Mouse (Mus musculus): ENCODE measurements around the gene Cdc42. TPM values are rescaled to one million over a fixed set of nuclear protein-coding genes. Genes with fewer than 3 reads are reported as not detected.

The Cdc42 gene
- polyA plus RNA-seq, 1 experiment from 2014 or later, result 632 TPM

Other genes with a start within 250 kb of the Cdc42 start
- 1.8 and 2.2 TPM in 2 replicates for gene Wnt4, start 80.2 kb downstream of the Cdc42 start, polyA plus RNA-seq (2014; fragmentation: Nextera tagmentation; extraction: Ambion mirVana)
- gene Cela3a, start 52.1 kb upstream of the Cdc42 start, polyA plus RNA-seq (2014; fragmentation: Nextera tagmentation; extraction: Ambion mirVana), result not detected in 2 replicates
- gene Cela3b, start 72.8 kb upstream of the Cdc42 start, polyA plus RNA-seq (2014; fragmentation: Nextera tagmentation; extraction: Ambion mirVana), result 3.8 TPM in 1 of 2 replicates, not detected in the other
- not detected in 2 replicates for gene 1700013G24Rik, start 95.6 kb upstream of the Cdc42 start, polyA plus RNA-seq (2014; fragmentation: Nextera tagmentation; extraction: Ambion mirVana)
- 44.4 and 49.8 TPM in 2 replicates for gene Hspg2, start 111.0 kb upstream of the Cdc42 start, polyA plus RNA-seq (2014; fragmentation: Nextera tagmentation; extraction: Ambion mirVana)
- not detected in 2 replicates for gene Ldlrad2, start 216.8 kb upstream of the Cdc42 start, polyA plus RNA-seq (2014; fragmentation: Nextera tagmentation; extraction: Ambion mirVana)
- gene Usp48, start 236.0 kb upstream of the Cdc42 start, polyA plus RNA-seq (2014; fragmentation: Nextera tagmentation; extraction: Ambion mirVana), result 72.4 and 78.3 TPM in 2 replicates

All from intestine, embryonic 14.5 days (tissue).